Mouse (Mus musculus) activated CD4-positive, CD25-positive, alpha-beta regulatory T cell (primary cell): Measurements from ENCODE around the gene Zfp383. TPM values are rescaled to one million over a fixed set of nuclear protein-coding genes. Genes with fewer than 3 reads are reported as not detected.

ENCODE experiments used
- polyA plus RNA-seq, 2 experiments: library from polyadenylated mRNA; unstranded; fragments of 100-300 nt; shearing (Covaris generic); gene quantifications; one replicate each; pipeline ENCODE4 v1.2.1; 2017

Gene Zfp383
- 1 to 10 TPM in 1 of 2 experiments, under 1 TPM in 1; 0.84 to 1.0 TPM for polyA plus RNA-seq

GRCm38 (mm10) chr7:29908130-29908950 lies at the start of gene Zfp383:
TSS of gene Zfp383 (plus strand) at chr7:29908223.

DNA sequence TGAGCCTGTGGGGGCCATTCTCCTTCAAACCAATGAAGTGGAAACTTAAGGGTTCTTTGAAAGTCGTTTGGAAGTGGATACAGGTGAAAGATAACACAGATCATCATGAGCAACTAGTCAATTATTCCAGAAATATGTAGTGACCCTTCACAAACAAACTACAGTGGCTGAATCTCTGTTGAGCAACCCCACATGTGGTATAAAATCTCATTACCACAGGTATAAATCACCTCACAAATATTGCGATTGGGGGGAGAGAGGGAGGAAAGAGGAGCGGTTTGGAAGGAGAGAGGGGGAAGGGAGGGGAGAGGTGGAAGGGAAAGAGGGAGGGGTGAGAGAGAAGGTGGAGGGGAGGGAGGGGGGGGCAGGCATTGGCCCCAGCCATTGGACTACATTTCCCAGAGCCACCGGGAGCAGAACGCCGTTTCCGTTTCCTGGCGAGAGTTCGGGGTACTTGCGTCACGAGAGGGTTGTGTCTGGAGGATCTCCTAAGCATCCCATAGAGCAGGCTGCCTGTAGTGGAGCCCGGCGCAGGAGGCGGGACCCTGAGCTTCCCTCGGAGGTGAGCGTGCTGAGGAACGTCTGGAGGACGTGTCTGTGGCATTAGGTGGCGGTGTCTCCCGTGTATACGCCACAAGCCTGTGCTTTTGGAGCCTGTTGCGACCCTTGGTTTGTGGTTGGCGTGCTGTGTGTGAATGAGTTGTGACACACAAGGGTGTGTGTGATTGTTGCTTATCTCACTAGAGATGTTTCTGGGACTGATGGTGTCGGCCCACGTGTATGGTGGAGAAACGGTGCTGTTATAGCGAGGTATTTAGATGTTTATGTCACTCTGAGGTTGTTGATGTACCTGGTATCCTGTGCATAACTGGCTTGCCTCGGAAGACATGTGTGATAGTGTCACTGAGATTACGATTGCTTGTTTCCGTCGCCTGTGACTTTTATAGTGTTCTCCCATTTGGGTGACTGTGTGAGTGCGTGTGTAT lies 48.2 kb upstream of the Zfp383 start, which contains the start of gene Zfp420:
TSS of gene Zfp420 (plus strand) at position 448 of the 986 bp plus-strand sequence.

GRCm38 (mm10) chr7:29905966-29906681 lies 1.9 kb upstream of the Zfp383 start, which contains the start of gene Zfp27:
TSS of gene Zfp27 (minus strand) at chr7:29906572.

GRCm38 (mm10) chr7:29953513-29954401 lies 45.7 kb downstream of the Zfp383 start, which contains the start of gene Zfp74:
TSS of gene Zfp74 (minus strand) at chr7:29954089.

Other genes starting within 250 kb of the Zfp383 start
- under 1 TPM in 1 of 2 experiments, not detected in 1; 0.82 TPM for gene Catsperg2, start 181.2 kb upstream of the Zfp383 start, polyA plus RNA-seq
- gene Zfp84, start 139.7 kb upstream of the Zfp383 start, polyA plus RNA-seq: 10 to 100 TPM; 14.7 to 18.3 TPM
- gene Zfp30, start 124.2 kb upstream of the Zfp383 start, polyA plus RNA-seq: 1 to 10 TPM in 1 of 2 experiments, under 1 TPM in 1; 0.47 to 1.1 TPM
- gene Zfp790, start 92.1 kb upstream of the Zfp383 start, polyA plus RNA-seq: 10 to 100 TPM; 16.6 to 17.6 TPM
- 1 to 10 TPM; 4.4 to 7.5 TPM for gene Zfp940, start 54.6 kb upstream of the Zfp383 start, polyA plus RNA-seq
- 1 to 10 TPM; 5.2 to 5.4 TPM for gene Zfp420, start 48.2 kb upstream of the Zfp383 start, polyA plus RNA-seq
- 1 to 10 TPM; 3.2 to 4.5 TPM for gene Zfp27, start 1.7 kb upstream of the Zfp383 start, polyA plus RNA-seq
- gene Zfp74, start 45.9 kb downstream of the Zfp383 start, polyA plus RNA-seq: 10 to 100 TPM in 1 of 2 experiments, 1 to 10 TPM in 1; 3.8 to 12.7 TPM
- gene Zfp568, start 75.7 kb downstream of the Zfp383 start, polyA plus RNA-seq: 1 to 10 TPM; 6.8 to 9.1 TPM
- 1 to 10 TPM; 1.6 to 5.0 TPM for gene Zfp14, start 143.2 kb downstream of the Zfp383 start, polyA plus RNA-seq
- 1 to 10 TPM; 4.3 to 8.9 TPM for gene Zfp82, start 164.7 kb downstream of the Zfp383 start, polyA plus RNA-seq
- gene Gm26920, start 182.2 kb downstream of the Zfp383 start, polyA plus RNA-seq: 1 to 10 TPM in 1 of 2 experiments, not detected in 1; 4.2 TPM
- gene Zfp566, start 182.3 kb downstream of the Zfp383 start, polyA plus RNA-seq: 10 to 100 TPM in 1 of 2 experiments, 1 to 10 TPM in 1; 7.9 to 11.2 TPM
- gene Zfp260, start 186.6 kb downstream of the Zfp383 start, polyA plus RNA-seq: 10 to 100 TPM; 62.3 to 66.4 TPM
- 1 to 10 TPM; 5.0 to 7.0 TPM for gene Zfp382, start 213.7 kb downstream of the Zfp383 start, polyA plus RNA-seq